In genomic region chr17:6808521-6809165, GRCm38 (mm10) we compare ENCODE assay signal across 12 mouse cellular contexts. TPM values are rescaled to one million over a fixed set of nuclear protein-coding genes. Genes with fewer than 3 reads are reported as not detected.
DNase-seq lines count a peak whose midpoint lies in the region; ATAC-seq and TF ChIP-seq lines count a peak whose summit lies in the region.
"Had no signal": no experiment of that assay in that cellular context is flagged by ENCODE, and none has a peak within 500 bp of the region (broad histone marks: within the 10 kb centered on the region; RNA-seq: fewer than 3 reads in every experiment).

No protein-coding gene starts in this region.

- no peaks in the 10 kb centered on the region for H3K9me3 ChIP-seq in hindbrain, postnatal 0 days (ENCODE audit: low read length)
- no peaks in the 10 kb centered on the region for H3K9me3 ChIP-seq in hindbrain, embryonic 13.5 days
- no peaks in the 10 kb centered on the region for H3K9me3 ChIP-seq in intestine, embryonic 15.5 days
- no peaks in the 10 kb centered on the region for H3K9me3 ChIP-seq in stomach, postnatal 0 days (ENCODE audit: control insufficient read depth, low read length)
- H3K9me3 ChIP-seq: embryonic facial prominence, embryonic 12.5 days; liver, embryonic 13.5 days; midbrain, embryonic 13.5 days had no signal

- no peaks in the 10 kb centered on the region for H3K4me1 ChIP-seq in hindbrain, postnatal 0 days (ENCODE audit: insufficient read depth, low read length)
- H3K4me1 ChIP-seq in hindbrain, embryonic 13.5 days (replicated peaks), result peaks cover 15% of the 10 kb centered on the region
- peaks cover 16% of the 10 kb centered on the region; the same call in 1 of the 2 replicates for H3K4me1 ChIP-seq in intestine, embryonic 15.5 days (replicated peaks)
- peaks cover 9% of the 10 kb centered on the region for H3K4me1 ChIP-seq in stomach, postnatal 0 days (replicated peaks; ENCODE audit: control insufficient read depth, insufficient read depth)
- H3K4me1 ChIP-seq: embryonic facial prominence, embryonic 12.5 days had no signal

- no peaks in the 10 kb centered on the region for H3K36me3 ChIP-seq in hindbrain, postnatal 0 days (ENCODE audit: insufficient read depth, low read length)
- H3K36me3 ChIP-seq in hindbrain, embryonic 13.5 days, result no peaks in the 10 kb centered on the region
- H3K36me3 ChIP-seq in intestine, embryonic 15.5 days, result no peaks in the 10 kb centered on the region
- no peaks in the 10 kb centered on the region for H3K36me3 ChIP-seq in stomach, postnatal 0 days (ENCODE audit: control insufficient read depth, insufficient read depth, low read length)
- H3K36me3 ChIP-seq: embryonic facial prominence, embryonic 12.5 days; liver, embryonic 13.5 days; midbrain, embryonic 13.5 days had no signal

- no peak for TF ChIP-seq CTCF in hindbrain, postnatal 0 days (IDR thresholded peaks at IDR 0.05; ENCODE audit: low read depth)
- TF ChIP-seq CTCF in stomach, postnatal 0 days (IDR thresholded peaks at IDR 0.05; ENCODE audit: low read depth), result no peak

- no peaks in the 10 kb centered on the region for H3K27me3 ChIP-seq in hindbrain, postnatal 0 days (ENCODE audit: insufficient read depth, low read length)
- H3K27me3 ChIP-seq in hindbrain, embryonic 13.5 days, result no peaks in the 10 kb centered on the region
- H3K27me3 ChIP-seq in intestine, embryonic 15.5 days (replicated peaks), result no peaks in the 10 kb centered on the region
- no peaks in the 10 kb centered on the region for H3K27me3 ChIP-seq in stomach, postnatal 0 days (ENCODE audit: control insufficient read depth, insufficient read depth, low read length)
- H3K27me3 ChIP-seq: embryonic facial prominence, embryonic 12.5 days; liver, embryonic 13.5 days had no signal

- 57% methylated on average over 8 of the region's 8 CpGs for WGBS in hindbrain, postnatal 0 days
- 61% methylated on average over 8 of the region's 8 CpGs for WGBS in hindbrain, embryonic 13.5 days
- 67% methylated on average over 8 of the region's 8 CpGs for WGBS in intestine, embryonic 15.5 days
- WGBS in stomach, postnatal 0 days, result 61% methylated on average over 8 of the region's 8 CpGs

- no peak for TF ChIP-seq EP300 in stomach, postnatal 0 days (optimal IDR thresholded peaks at IDR 0.05)

- H3K4me2 ChIP-seq in hindbrain, postnatal 0 days (ENCODE audit: low read depth, low read length), result no peak overlapping the region
- no peak overlapping the region for H3K4me2 ChIP-seq in hindbrain, embryonic 13.5 days
- H3K4me2 ChIP-seq in intestine, embryonic 15.5 days (replicated peaks), result no peak overlapping the region
- H3K4me2 ChIP-seq in stomach, postnatal 0 days (replicated peaks; ENCODE audit: low read depth), result peak overlapping the region; percentile 39; the same call in 1 of the 2 replicates
- H3K4me2 ChIP-seq: embryonic facial prominence, embryonic 12.5 days; liver, embryonic 13.5 days; midbrain, embryonic 13.5 days had no signal

- no peak overlapping the region for H3K4me3 ChIP-seq in hindbrain, postnatal 0 days (ENCODE audit: low read length)
- no peak overlapping the region for H3K4me3 ChIP-seq in hindbrain, embryonic 13.5 days
- H3K4me3 ChIP-seq in intestine, embryonic 15.5 days (replicated peaks), result no peak overlapping the region
- no peak overlapping the region for H3K4me3 ChIP-seq in stomach, postnatal 0 days (ENCODE audit: low read depth, low read length)
- H3K4me3 ChIP-seq: embryonic facial prominence, embryonic 12.5 days; liver, embryonic 13.5 days; midbrain, embryonic 13.5 days had no signal

- H3K9ac ChIP-seq in hindbrain, postnatal 0 days (replicated peaks; ENCODE audit: low read length), result no peak overlapping the region
- H3K9ac ChIP-seq in hindbrain, embryonic 13.5 days, result no peak overlapping the region
- no peak overlapping the region for H3K9ac ChIP-seq in intestine, embryonic 15.5 days
- H3K9ac ChIP-seq in stomach, postnatal 0 days (ENCODE audit: low read length), result peak overlapping the region; percentile 41; the same call in 1 of the 2 replicates
- H3K9ac ChIP-seq: embryonic facial prominence, embryonic 12.5 days; liver, embryonic 13.5 days; midbrain, embryonic 13.5 days had no signal

- no peak for ATAC-seq in hindbrain, postnatal 0 days
- no peak for ATAC-seq in hindbrain, embryonic 13.5 days (ENCODE audit: low FRiP score)
- ATAC-seq in intestine, embryonic 15.5 days, result 0 out of 2 replicates have a peak, but pooled peaks have one; percentile 37
- peak; percentile 76 for ATAC-seq in stomach, postnatal 0 days (ENCODE audit: low FRiP score, low TSS enrichment)
- ATAC-seq: midbrain, embryonic 13.5 days had no signal

- DNase-seq in hindbrain, postnatal 0 days (ENCODE audit: low spot score), result peak; percentile 5
- DNase-seq in lung, postnatal 10 days, result peak; percentile 41
- DNase-seq in lung, postnatal 14 days, result no peak
- DNase-seq in stomach, postnatal 0 days (ENCODE audit: low spot score), result peak; percentile 72
- no peak for DNase-seq in thymus, postnatal 25 days
- DNase-seq in adrenal gland, postnatal 14 days, result no peak
- DNase-seq: heart, postnatal 10 days; liver, embryonic 13.5 days had no signal

- H3K27ac ChIP-seq in hindbrain, postnatal 0 days, result no peak overlapping the region
- H3K27ac ChIP-seq in hindbrain, embryonic 13.5 days, result no peak overlapping the region
- peak overlapping the region; percentile 48 for H3K27ac ChIP-seq in intestine, embryonic 15.5 days
- peak overlapping the region; percentile 98 for H3K27ac ChIP-seq in stomach, postnatal 0 days (replicated peaks)
- H3K27ac ChIP-seq: embryonic facial prominence, embryonic 12.5 days; liver, embryonic 13.5 days; midbrain, embryonic 13.5 days had no signal

RNA-seq across cellular contexts. Expression of gene Ezr, which starts 26.1 kb away (rescaled TPM):
- 44.7 and 52.6 TPM in 2 replicates for total RNA-seq in hindbrain, postnatal 0 days (2014; rRNA removed)
- 62.4 and 72.7 TPM in 2 replicates for polyA plus RNA-seq in hindbrain, postnatal 0 days (2015; fragmentation: Nextera tagmentation; extraction: Ambion mirVana)
- polyA plus RNA-seq in hindbrain, embryonic 13.5 days (2015; fragmentation: Nextera tagmentation; extraction: Ambion mirVana), result 53.9 and 94.4 TPM in 2 replicates
- polyA plus RNA-seq in intestine, embryonic 15.5 days (2015; fragmentation: Nextera tagmentation; extraction: Ambion mirVana), result 232 and 235 TPM in 2 replicates
- 289 and 299 TPM in 2 replicates for polyA plus RNA-seq in stomach, postnatal 0 days (2015; fragmentation: Nextera tagmentation; extraction: Ambion mirVana)
- 23.6 and 30.5 TPM in 2 replicates for total RNA-seq in adrenal gland, postnatal 14 days (2021)

Comparison
In these comparisons a context has a peak if more than half of its experiments do, and no peak if none do; other contexts are left out.
1. DNase-seq: peak in hindbrain, postnatal 0 days (single experiment), lung, postnatal 10 days (single experiment) and stomach, postnatal 0 days (single experiment); none in lung, postnatal 14 days (single experiment), thymus, postnatal 25 days (single experiment) and adrenal gland, postnatal 14 days (single experiment).
2. ATAC-seq: peak in intestine, embryonic 15.5 days (single experiment) and stomach, postnatal 0 days (single experiment); none in hindbrain, postnatal 0 days (single experiment) and hindbrain, embryonic 13.5 days (single experiment).
3. H3K27ac ChIP-seq: peak in intestine, embryonic 15.5 days (single experiment) and stomach, postnatal 0 days (single experiment); none in hindbrain, postnatal 0 days (single experiment) and hindbrain, embryonic 13.5 days (single experiment).